Mouse (Mus musculus) liver, embryonic 14.5 days (tissue): ENCODE data around the gene Polr2f.

Experiments
- CTCF ChIP-seq: IDR thresholded peaks from 2 replicates; pipeline ENCODE4 v1.5.1; 2016; ENCODE audit warnings: antibody characterized with exemption, low read depth, control low read depth
- EP300 ChIP-seq: IDR thresholded peaks from 2 replicates; pipeline ENCODE4 v1.6.1; 2016; ENCODE audit warnings: antibody characterized with exemption, low read depth

- TF ChIP-seq EP300 (no peak), CTCF (peak; percentile 77)
Observed at GRCm38 (mm10) chr15:79128208-79128607, 12.6 kb upstream of the Polr2f start.
